Mouse (Mus musculus) MEL (cell line): ENCODE results near the gene Slc38a4.

ENCODE experiments used
- CTCF ChIP-seq, 3 experiments: IDR thresholded peaks in 2 of 3; conservative IDR thresholded peaks in 1 of 3; 2 replicates each; pipeline ENCODE4 v1.5.1; 2011 to 2012; ENCODE audit warnings: low read length in 3 of 3, low read depth in 2 of 3, mild to moderate bottlenecking in 2 of 3, improper control_type of control experiment in 1 of 3, inconsistent platforms in 1 of 3, mixed read lengths in 1 of 3, moderate library complexity in 1 of 3; ENCODE audit not compliant: control insufficient read depth in 1 of 3, insufficient read depth in 1 of 3, poor library complexity in 1 of 3, severe bottlenecking in 1 of 3
- MEF2A ChIP-seq: IDR thresholded peaks from 2 replicates; pipeline ENCODE4 v1.6.1; 2014; ENCODE audit warnings: low read depth, mild to moderate bottlenecking, inconsistent platforms, low read length, improper control_type of control experiment; ENCODE audit not compliant: poor library complexity, insufficient replicate concordance, severe bottlenecking; ENCODE audit errors: extremely low read depth
- POLR2A ChIP-seq, 2 experiments: IDR thresholded peaks; 2 replicates each; pipeline ENCODE4 v1.6.1; 2011 to 2012; ENCODE audit warnings: low read length in 2 of 2, mild to moderate bottlenecking in 2 of 2, control low read depth in 1 of 2, improper control_type of control experiment in 1 of 2, low read depth in 1 of 2, moderate library complexity in 1 of 2; ENCODE audit not compliant: control insufficient read depth in 1 of 2, insufficient read depth in 1 of 2, poor library complexity in 1 of 2
- POLR2AphosphoS5 ChIP-seq: IDR thresholded peaks from 2 replicates; pipeline ENCODE4 v1.6.1; 2012; ENCODE audit warnings: low read depth, borderline replicate concordance, mild to moderate bottlenecking, inconsistent platforms, low read length, moderate library complexity, mixed read lengths
- RCOR1 ChIP-seq: IDR thresholded peaks from 2 replicates; pipeline ENCODE4 v1.6.1; 2012; ENCODE audit warnings: low read depth, mild to moderate bottlenecking, inconsistent platforms, low read length, improper control_type of control experiment
- TBP ChIP-seq: IDR thresholded peaks from 2 replicates; pipeline ENCODE4 v1.8.0; 2011; ENCODE audit warnings: low read depth, low read length, improper control_type of control experiment
- ZC3H11A ChIP-seq: IDR thresholded peaks from 2 replicates; pipeline ENCODE4 v1.6.1; 2012; ENCODE audit warnings: low read depth, mild to moderate bottlenecking, inconsistent platforms, low read length, improper control_type of control experiment

DNA sequence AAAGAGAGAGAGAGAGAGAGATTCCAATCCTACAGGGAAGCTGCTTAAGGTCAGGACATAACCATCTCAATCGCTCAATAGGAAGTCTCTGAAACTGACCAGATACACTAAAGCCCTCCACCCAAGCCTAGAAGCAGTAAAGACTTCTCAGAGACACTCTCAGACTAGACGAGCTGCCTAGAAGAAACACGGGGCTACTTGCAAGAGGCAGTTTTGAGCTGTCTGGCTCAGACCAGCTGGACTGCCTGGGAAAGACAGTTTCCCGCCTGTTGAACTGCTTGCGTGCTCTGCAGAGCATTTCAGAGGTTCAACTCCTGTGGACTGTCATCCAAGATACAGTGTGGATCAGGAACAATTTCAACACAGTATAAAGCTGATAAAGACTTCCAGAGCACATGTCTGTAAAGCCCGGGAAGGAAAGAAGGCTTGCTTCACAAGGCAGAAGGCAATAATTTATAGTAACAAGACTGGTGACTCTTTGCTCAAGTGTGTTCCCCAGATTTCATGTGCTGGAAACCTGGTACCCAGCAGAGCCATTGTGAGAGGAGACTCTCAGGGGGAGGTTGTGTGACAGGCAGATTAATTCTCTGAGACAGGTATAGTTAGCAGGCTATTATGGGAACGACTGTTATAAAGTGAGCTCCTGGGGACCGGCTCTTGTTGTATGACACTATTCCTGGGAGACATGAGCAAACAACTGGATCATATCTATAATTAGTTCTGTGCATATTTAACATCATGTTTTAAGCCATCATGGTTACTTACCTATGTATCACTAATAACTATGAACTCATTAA lies 11.8 kb upstream of the Slc38a4 start:
- TF ChIP-seq ZC3H11A, result no peak
- TF ChIP-seq MEF2A, result no peak
- no peak for TF ChIP-seq POLR2A (IDR thresholded peaks at IDR 0.05; ENCODE audit: control insufficient read depth in 1 of 2, insufficient read depth in 1 of 2, low read depth in 1 of 2, low read length in 2 of 2, poor library complexity in 1 of 2)
- TF ChIP-seq CTCF (IDR thresholded peaks at IDR 0.05 in 2 of 3, conservative IDR thresholded peaks at IDR 0.05 in 1 of 3; ENCODE audit: control insufficient read depth in 1 of 3, insufficient read depth in 1 of 3, low read depth in 2 of 3, low read length in 3 of 3, poor library complexity in 1 of 3, severe bottlenecking in 1 of 3), result no peak
- TF ChIP-seq RCOR1, result no peak
- no peak for TF ChIP-seq TBP
- no peak for TF ChIP-seq POLR2AphosphoS5
